Mouse (Mus musculus) ES-Bruce4 (cell line): ENCODE results near the gene Pgap3. TPM values are rescaled to one million over a fixed set of nuclear protein-coding genes. Genes with fewer than 3 reads are reported as not detected.

Experiments used
- H3K27ac ChIP-seq: 2 replicates; pipeline ENCODE4 v1.5.1; 2012; ENCODE audit warnings: low read length, inconsistent platforms; ENCODE audit not compliant: insufficient read depth
- H3K27me3 ChIP-seq: 2 replicates; pipeline ENCODE4 v1.6.1; 2012; ENCODE audit warnings: mild to moderate bottlenecking, low read length, inconsistent platforms; ENCODE audit not compliant: control insufficient read depth, poor library complexity, insufficient read depth, severe bottlenecking
- H3K36me3 ChIP-seq: 2 replicates; pipeline ENCODE4 v1.6.1; 2012; ENCODE audit warnings: inconsistent platforms, mild to moderate bottlenecking, low read length, moderate library complexity; ENCODE audit not compliant: control insufficient read depth, poor library complexity, insufficient read depth, severe bottlenecking
- H3K4me1 ChIP-seq: one replicate; pipeline ENCODE4 v1.8.1; 2011; ENCODE audit warnings: low read length; ENCODE audit not compliant: control insufficient read depth, insufficient read depth
- H3K4me3 ChIP-seq: 2 replicates; pipeline ENCODE4 v1.5.1; 2011; ENCODE audit warnings: low read depth, mild to moderate bottlenecking, low read length
- H3K9ac ChIP-seq: 2 replicates; pipeline ENCODE4 v1.6.1; 2012; ENCODE audit warnings: low read depth, mild to moderate bottlenecking, inconsistent platforms; ENCODE audit not compliant: poor library complexity, severe bottlenecking
- H3K9me3 ChIP-seq: replicated peaks from 2 replicates; pipeline ENCODE4 v1.6.1; 2012; ENCODE audit warnings: mild to moderate bottlenecking, low read length, inconsistent platforms; ENCODE audit not compliant: control insufficient read depth, poor library complexity, insufficient read depth, severe bottlenecking
- CTCF ChIP-seq: IDR thresholded peaks from one replicate; pipeline ENCODE4 v1.8.1; 2011; ENCODE audit warnings: low read depth, low read length
- EP300 ChIP-seq: IDR thresholded peaks from 2 replicates; pipeline ENCODE4 v1.6.1; 2011; ENCODE audit warnings: low read depth, low read length; ENCODE audit not compliant: insufficient read depth
- POLR2A ChIP-seq: IDR thresholded peaks from one replicate; pipeline ENCODE4 v1.8.1; 2011; ENCODE audit warnings: low read length; ENCODE audit not compliant: insufficient read depth
- polyA plus RNA-seq: library from polyadenylated mRNA; stranded (reverse); fragments of >200 nt; gene quantifications from 2 replicates; pipeline ENCODE4 v1.2.4, GENCODE M21; 2011; ENCODE audit warnings: low read depth; ENCODE audit not compliant: missing spikeins, insufficient read depth, insufficient read length

The Pgap3 gene
- polyA plus RNA-seq, 1 experiment: 5.0 TPM

GRCm38 (mm10) chr11:98392645-98393044 is 7.6 kb downstream of the Pgap3 start:
- Histone ChIP-seq H3K9me3 (no peaks in the 10 kb centered on the region), H3K9ac (no peak overlapping the region), H3K36me3 (no peaks in the 10 kb centered on the region), H3K4me3 (0 out of 2 replicates have a peak overlapping the region, but pooled peaks have one; percentile 4), H3K27ac (no peak overlapping the region), H3K27me3 (no peaks in the 10 kb centered on the region), H3K4me1 (no peaks in the 10 kb centered on the region)
- TF ChIP-seq POLR2A: no peak
- no peak for TF ChIP-seq EP300
- no peak for TF ChIP-seq CTCF

GRCm38 (mm10) chr11:98392034-98392433 is 8.3 kb downstream of the Pgap3 start:
- Histone ChIP-seq H3K9me3 (no peaks in the 10 kb centered on the region), H3K27me3 (no peaks in the 10 kb centered on the region), H3K36me3 (no peaks in the 10 kb centered on the region), H3K9ac (no peak overlapping the region), H3K4me1 (no peaks in the 10 kb centered on the region), H3K27ac (no peak overlapping the region), H3K4me3 (no peak overlapping the region)
- TF ChIP-seq CTCF (no peak), POLR2A (no peak), EP300 (no peak)

GRCm38 (mm10) chr11:98390141-98390540 is 10.1 kb downstream of the Pgap3 start:
- Histone ChIP-seq H3K27me3 (no peaks in the 10 kb centered on the region), H3K4me3 (no peak overlapping the region), H3K9me3 (no peaks in the 10 kb centered on the region), H3K36me3 (no peaks in the 10 kb centered on the region), H3K27ac (no peak overlapping the region), H3K4me1 (no peaks in the 10 kb centered on the region), H3K9ac (no peak overlapping the region)
- TF ChIP-seq EP300 (no peak), CTCF (no peak), POLR2A (no peak)

GRCm38 (mm10) chr11:98389221-98389780 is 11.0 kb downstream of the Pgap3 start:
- Histone ChIP-seq H3K27me3 (no peaks in the 10 kb centered on the region), H3K9ac (no peak overlapping the region), H3K27ac (no peak overlapping the region), H3K36me3 (no peaks in the 10 kb centered on the region), H3K4me3 (no peak overlapping the region), H3K9me3 (no peaks in the 10 kb centered on the region), H3K4me1 (no peaks in the 10 kb centered on the region)
- TF ChIP-seq CTCF (peak; percentile 73), EP300 (no peak)

- H3K36me3 ChIP-seq: no peaks in the 10 kb centered on the region
- H3K27me3 ChIP-seq: no peaks in the 10 kb centered on the region
- no peak overlapping the region for H3K9ac ChIP-seq
- TF ChIP-seq POLR2A: no peak
- no peak for TF ChIP-seq CTCF
- TF ChIP-seq EP300: no peak
- H3K9me3 ChIP-seq: no peaks in the 10 kb centered on the region
- no peak overlapping the region for H3K27ac ChIP-seq
- H3K4me3 ChIP-seq: no peak overlapping the region
- no peaks in the 10 kb centered on the region for H3K4me1 ChIP-seq
Measured at GRCm38 (mm10) chr11:98388282-98388681, 12.0 kb downstream of the Pgap3 start.

- no peak overlapping the region for H3K4me3 ChIP-seq
- H3K4me1 ChIP-seq: no peaks in the 10 kb centered on the region
- H3K9ac ChIP-seq: no peak overlapping the region
- H3K9me3 ChIP-seq: no peaks in the 10 kb centered on the region
- no peaks in the 10 kb centered on the region for H3K36me3 ChIP-seq
- no peak overlapping the region for H3K27ac ChIP-seq
- H3K27me3 ChIP-seq: no peaks in the 10 kb centered on the region
- no peak for TF ChIP-seq POLR2A
- no peak for TF ChIP-seq EP300
- TF ChIP-seq CTCF: no peak
Measured at GRCm38 (mm10) chr11:98387056-98387577, 13.2 kb downstream of the Pgap3 start.
